31 mouse cellular contexts compared by ENCODE assay signal in the genomic region with DNA sequence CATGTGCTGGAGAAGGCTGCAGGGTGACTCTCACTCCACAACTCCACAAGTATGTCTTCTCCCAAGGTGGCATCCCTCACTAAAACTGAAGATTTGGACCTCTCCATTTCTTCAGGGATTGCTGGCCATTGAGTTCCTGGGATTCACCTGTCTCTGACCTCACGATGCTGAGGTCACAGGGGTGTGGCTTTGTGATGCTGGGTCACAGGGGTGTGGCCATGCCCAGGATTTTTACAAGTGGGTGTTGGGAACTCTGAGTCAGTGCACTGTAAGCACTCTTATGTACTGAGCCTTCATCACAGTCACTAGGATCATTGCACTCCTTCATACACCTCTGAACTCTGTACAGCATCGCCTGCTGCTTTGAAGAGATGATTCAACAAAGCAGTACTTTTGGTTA. TPM values are rescaled to one million over a fixed set of nuclear protein-coding genes. Genes with fewer than 3 reads are reported as not detected.
"Had no signal": no experiment of that assay in that cellular context is flagged by ENCODE, and none has a peak within 500 bp of the region (broad histone marks: within the 10 kb centered on the region; RNA-seq: fewer than 3 reads in every experiment).

No protein-coding gene starts in this region.

- DNase-seq: gastrocnemius, adult 2 months; gastrocnemius, postnatal 10 days; gastrocnemius, postnatal 25 days; heart, adult 18-20 months; heart, postnatal 10 days; heart, postnatal 4 days; kidney, adult 18-20 months; kidney, adult 8-10 months; kidney, postnatal 10 days; kidney, postnatal 4 days; layer of hippocampus, adult 9-11 months; layer of hippocampus, postnatal 36 days; left cerebral cortex, postnatal 4 days had no signal

- H3K36me3 ChIP-seq: heart, embryonic 10.5 days; heart, embryonic 12.5 days; hindbrain, embryonic 10.5 days; hindbrain, embryonic 12.5 days; intestine, embryonic 15.5 days; limb, embryonic 13.5 days; limb, embryonic 15.5 days; liver, embryonic 12.5 days had no signal

- H3K9ac ChIP-seq: heart, embryonic 12.5 days; hindbrain, embryonic 12.5 days; hindbrain, embryonic 14.5 days; intestine, embryonic 15.5 days; limb, embryonic 13.5 days; limb, embryonic 15.5 days; liver, embryonic 12.5 days; liver, embryonic 14.5 days had no signal

- H3K4me3 ChIP-seq: gastrocnemius, adult 2 months; heart, embryonic 10.5 days; heart, embryonic 12.5 days; hindbrain, embryonic 10.5 days; hindbrain, embryonic 12.5 days; intestine, embryonic 15.5 days; layer of hippocampus, adult 2 months; limb, embryonic 13.5 days; limb, embryonic 15.5 days; liver, embryonic 12.5 days had no signal

- ATAC-seq: hindbrain, embryonic 16.5 days; inflammation-experienced regulatory T-cells, adult 6 months; intestine, embryonic 15.5 days; intestine, postnatal 0 days; liver, embryonic 12.5 days had no signal

- H3K9me3 ChIP-seq: heart, embryonic 10.5 days; hindbrain, embryonic 12.5 days; intestine, embryonic 15.5 days; limb, embryonic 15.5 days; liver, embryonic 12.5 days had no signal

- H3K27ac ChIP-seq: gastrocnemius, adult 2 months; heart, embryonic 10.5 days; hindbrain, embryonic 10.5 days; hindbrain, embryonic 12.5 days; intestine, embryonic 15.5 days; layer of hippocampus, adult 2 months; limb, embryonic 13.5 days; limb, embryonic 15.5 days; liver, embryonic 12.5 days; liver, embryonic 14.5 days had no signal

RNA-seq across cellular contexts. Expression of gene Srsf12, which starts 1.2 kb away (rescaled TPM):
- total RNA-seq: gastrocnemius, adult 2 months; gastrocnemius, postnatal 25 days; granulocyte monocyte progenitor cell, adult 5-6 weeks; heart, adult 18-20 months; heart, adult 8-10 months; heart, postnatal 25 days; liver, adult 2 months had no signal

RNA-seq across cellular contexts. Expression of gene Pm20d2, which starts 18.0 kb away (rescaled TPM):
- polyA plus RNA-seq: inflammation-experienced regulatory T-cells, adult 6 months had no signal
